Mouse (Mus musculus) Muller cell, postnatal 12 days (primary cell): ENCODE measurements around the gene Usp3.

ENCODE experiments used
- DNase-seq: peaks from one replicate; pipeline ENCODE4 v3.0.0-alpha.2; 2015; ENCODE audit errors: inconsistent ontology term

The Usp3 gene

DNA sequence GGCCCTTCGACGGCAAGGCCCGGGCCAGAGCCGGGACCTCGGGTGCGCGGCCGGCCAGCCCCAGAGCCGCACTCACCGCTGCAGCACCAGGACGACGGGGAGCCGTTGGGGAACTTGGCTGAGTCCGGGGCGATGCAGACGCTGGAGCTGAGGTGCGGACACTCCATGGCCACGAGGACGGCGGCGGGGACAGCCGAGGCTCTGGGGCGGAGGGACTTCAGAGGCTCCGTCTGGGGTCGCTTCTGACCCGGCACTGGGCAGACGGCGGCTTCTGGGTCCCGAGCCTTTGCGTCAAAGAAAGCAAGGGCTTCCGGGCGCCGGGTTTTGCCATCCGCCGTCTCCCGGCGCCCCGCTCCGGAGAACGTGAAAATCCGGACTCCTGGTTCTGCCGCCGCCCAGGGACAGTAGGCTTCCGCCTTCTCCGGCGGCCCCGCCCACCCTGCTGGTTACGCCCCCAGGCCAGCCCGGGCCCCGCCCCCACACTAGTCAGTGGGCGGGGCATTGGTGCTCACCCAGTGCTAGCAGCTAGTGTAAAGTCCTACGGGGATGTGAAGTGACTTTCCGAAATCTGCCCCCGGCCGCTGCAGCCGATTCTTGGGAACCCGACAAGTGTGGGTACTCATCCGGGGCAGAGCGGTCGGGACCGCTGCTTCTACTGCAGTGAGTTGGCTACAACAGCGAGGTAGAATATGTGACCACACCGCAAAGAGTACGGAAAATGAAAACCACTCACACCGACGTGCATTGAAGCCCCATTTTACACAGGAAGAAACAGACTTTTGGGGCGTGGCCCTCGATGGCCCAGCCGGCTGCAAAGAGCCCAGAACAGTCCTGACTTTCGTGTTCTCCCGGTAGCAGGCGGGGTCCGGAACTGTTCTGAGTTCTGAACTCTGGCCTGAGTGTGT is at the start of gene Usp3:
Usp3 (minus strand) TSS at position 435 of the 905 bp plus-strand sequence.
- DNase-seq, result peak; percentile 99

- no peak for DNase-seq
Measured at GRCm38 (mm10) chr9:66640491-66640890, 47.5 kb upstream of the Usp3 start.

DNA sequence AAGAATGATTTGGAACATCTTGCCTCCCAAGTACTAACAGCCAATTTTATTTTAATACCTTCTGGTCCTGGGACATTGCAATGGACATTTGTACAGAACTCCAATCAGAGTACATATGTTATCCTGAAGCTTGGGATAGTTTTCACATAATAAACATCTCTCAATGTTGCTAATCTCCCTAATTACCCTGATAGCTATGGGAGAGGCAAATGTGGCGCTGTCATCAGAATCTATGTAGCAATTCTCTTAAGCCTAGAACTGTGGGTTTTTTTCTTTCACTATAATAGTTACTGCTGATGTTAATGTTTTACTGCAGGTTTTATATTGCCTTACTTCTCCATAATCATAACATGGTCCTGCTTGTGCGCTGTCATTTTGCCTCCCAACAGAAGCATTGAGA is 46.7 kb upstream of the Usp3 start:
- DNase-seq, result no peak

DNA sequence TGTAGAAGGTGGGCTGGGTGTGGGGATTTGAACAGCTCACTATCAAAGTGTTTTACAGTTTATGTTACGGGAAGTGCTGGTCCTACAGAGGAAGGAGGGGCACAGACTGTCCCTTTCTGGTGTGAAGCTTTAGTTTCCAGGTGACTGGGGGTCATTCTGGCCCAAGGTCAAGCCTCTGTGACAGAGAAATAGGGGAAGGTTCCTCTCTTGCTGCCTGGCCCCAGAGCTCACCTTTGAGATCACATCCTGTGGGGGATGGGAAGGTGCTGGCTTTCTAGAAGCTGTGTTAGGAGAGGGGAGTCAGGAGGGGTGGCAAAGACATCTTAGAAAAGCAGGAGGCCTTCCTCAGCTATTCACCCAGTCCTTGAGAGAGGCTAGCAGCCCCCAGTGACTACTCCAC is 39.5 kb upstream of the Usp3 start:
- no peak for DNase-seq

DNA sequence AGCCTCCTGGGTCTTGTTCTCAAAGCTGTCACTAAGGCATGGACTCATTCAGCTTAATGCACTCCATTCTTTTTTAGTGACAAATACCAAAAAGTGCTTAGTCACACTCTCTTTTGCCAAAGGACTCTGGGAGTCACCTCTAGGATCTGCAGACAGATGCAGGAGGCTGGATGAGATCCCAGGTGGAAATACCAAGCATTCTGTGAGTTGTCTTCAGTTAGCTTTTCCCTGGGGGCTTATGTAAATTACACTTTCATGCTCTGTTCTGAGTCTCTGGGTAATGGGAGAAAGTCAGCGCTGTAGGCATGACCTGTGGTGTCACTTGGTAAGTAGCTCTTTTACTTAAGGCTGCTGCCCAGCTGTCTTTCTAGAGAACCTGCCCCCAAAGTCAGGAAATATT is 38.0 kb upstream of the Usp3 start:
- peak; percentile 81 for DNase-seq

- DNase-seq, result no peak
Measured at GRCm38 (mm10) chr9:66626661-66627060, 33.7 kb upstream of the Usp3 start.

DNA sequence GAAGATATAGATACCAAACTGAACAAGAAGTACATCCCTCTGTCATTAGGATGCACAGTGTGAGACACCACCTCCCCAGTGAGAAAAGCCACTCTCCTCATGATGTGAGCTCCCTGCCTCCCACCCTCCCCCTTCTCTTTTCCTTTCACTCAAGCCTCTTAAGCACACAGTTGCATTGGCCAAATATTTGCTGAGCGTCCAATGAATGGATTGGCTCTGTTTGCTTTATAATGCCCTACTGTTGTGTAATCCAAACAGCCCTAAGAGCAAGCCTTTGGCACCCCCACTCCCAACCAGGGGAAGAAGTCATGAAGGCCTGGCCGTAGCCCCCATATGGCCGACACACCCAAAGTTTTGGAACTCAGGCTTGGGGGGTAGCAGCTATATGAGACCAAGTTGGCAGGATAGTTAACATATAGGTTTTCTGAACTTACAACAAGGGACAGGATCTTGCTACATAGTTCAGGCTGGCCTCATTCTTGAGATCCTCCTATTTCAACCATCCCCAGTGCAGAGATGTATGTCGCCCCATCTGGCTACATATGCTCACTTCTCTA is 33.1 kb upstream of the Usp3 start:
- DNase-seq, result no peak

DNA sequence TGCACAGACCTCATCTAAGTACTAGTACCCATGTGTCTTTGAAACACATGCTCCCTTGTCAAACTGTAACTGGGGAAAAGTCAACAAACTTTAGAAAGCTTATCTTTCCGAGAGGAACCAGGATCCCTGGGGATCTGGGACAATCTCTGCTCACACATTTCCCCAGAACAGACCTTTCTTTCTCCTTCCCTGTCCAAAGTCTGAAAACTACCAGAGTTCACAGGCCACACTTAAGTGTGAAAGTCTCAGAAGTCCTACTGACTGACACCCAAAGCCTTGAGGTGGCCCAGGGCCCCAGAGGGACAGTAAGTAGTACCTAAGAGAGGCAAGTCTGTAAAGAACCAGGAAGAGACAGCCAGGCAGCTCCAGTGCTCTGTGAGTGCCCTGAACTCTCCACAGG is 31.9 kb upstream of the Usp3 start:
- DNase-seq, result no peak

GRCm38 (mm10) chr9:66623627-66624026 is 30.7 kb upstream of the Usp3 start:
- DNase-seq, result no peak

GRCm38 (mm10) chr9:66620581-66620981 is 27.6 kb upstream of the Usp3 start:
- peak; percentile 61 for DNase-seq

GRCm38 (mm10) chr9:66620055-66620454 is 27.1 kb upstream of the Usp3 start:
- no peak for DNase-seq

DNA sequence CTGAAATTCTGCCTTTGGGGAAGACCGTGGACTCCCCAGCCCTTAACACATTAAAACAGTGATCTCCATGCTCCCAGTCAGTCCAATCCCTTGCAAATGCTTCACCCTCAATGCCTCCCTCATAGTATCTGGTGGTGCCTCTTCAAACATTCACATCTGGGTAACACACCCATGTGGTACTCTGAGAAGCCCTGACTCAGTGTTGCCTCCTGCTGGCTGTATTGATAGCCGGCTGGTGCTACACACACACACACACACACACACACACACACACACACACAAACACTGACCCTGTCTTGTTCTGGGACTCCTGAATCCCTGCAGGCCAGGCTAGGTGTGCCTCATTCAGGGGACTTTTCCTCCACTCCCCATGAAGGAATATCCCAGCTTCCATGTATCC is 24.9 kb upstream of the Usp3 start:
- DNase-seq, result no peak

DNA sequence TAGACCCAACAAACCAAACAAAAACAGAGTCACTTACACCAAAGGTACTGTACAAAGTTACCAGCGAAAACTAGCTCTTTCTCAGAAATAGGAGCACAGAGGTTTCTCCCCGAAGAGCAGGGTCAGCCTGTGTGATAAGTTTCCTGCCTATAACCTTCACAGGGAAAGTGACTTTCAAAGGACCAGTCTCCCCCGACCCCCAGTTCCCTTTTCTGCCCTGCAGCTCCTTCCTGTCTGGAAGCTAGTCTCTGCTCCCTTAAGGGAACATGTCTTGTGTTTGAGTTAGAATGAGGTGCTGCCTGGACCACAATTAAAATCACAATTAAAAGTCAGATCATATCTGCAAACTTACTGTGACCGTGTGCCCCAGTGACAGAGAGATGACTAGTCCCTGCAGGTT is 23.9 kb upstream of the Usp3 start:
- DNase-seq, result no peak

- DNase-seq, result no peak
Measured at GRCm38 (mm10) chr9:66615141-66615540, 22.2 kb upstream of the Usp3 start.

DNA sequence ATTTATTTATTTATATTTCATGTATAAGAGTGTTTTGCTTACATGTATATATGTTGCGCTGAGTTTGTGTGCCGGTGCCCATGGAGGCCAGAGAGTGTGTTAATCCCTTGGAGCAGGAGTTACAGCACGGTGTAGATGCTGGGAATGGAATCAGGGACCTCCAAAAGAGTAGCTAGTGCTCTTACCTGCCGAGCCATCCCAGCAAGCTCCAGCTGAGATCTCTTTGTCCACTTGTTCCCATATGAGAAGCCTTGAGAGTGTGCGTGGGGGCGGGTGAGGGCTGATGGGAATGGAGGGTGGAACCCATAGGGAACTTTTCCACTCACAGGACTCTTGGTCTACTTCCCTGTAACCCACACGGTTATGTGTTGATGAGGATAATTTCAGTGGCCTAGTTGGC is 21.6 kb upstream of the Usp3 start:
- no peak for DNase-seq

DNA sequence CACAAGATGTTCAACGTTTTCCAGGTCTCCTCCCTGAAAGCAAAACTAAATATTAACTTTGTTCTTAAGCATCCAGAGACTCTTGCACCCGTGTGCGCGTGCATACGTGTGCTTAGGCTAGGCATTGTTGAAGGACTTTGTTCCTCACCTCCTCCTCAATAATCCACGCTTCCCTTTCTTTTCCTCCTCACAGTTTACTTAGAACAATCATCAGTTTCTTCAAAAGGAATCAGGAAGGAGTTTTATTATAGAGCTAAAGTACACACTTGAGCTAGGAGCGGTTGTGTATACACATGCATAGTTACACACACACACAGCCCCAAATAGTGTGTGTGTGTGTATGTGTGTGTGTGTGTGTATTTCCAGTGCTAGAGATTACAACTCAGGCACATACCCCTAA is 20.7 kb upstream of the Usp3 start:
- DNase-seq, result no peak

GRCm38 (mm10) chr9:66611478-66612093 is 18.6 kb upstream of the Usp3 start:
- DNase-seq, result peak; percentile 71

DNA sequence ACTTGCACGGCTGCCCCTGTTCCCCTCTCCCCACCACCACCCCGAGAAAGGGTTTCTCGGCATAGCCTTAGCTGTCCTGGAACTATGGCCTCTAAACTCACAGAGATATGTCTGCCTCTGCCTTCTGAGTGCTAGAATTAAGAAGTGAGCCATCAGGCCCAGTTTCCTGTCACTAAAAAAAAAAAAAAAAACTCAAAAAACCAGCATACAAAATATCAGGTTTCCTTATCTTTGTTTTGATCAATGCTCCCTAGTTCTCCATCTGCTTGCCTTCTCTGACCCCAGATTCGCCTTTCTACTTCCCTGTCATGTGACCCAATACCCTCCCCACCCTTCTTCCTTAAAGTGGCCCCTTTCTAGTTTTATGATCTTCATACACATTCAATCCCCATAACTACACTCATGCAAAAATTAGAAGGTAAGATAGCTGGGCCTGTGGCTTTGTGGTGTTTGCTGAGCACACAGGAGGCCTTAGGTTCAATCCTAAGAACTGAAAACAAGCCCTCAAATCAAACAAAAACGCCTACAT is 15.9 kb upstream of the Usp3 start:
- no peak for DNase-seq

DNA sequence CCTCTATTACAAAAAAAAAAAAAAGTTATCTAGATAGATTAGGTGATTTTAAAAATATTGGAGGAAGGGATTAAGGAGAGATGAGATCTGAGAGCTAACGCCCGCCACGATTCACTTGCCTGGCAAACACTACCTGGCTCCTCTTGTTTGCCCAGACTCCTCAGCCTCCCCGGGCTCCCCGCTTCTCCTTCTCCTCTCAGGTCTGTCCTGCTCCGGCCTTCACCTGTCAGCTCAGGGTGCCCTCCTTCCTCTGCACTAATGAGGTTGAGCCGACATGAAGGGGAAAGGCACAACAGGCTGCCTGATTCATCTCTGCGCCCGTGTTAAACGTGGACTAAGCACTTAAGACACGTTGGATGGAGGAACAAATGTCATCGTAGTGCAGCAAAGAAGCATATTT is 13.9 kb upstream of the Usp3 start:
- DNase-seq, result no peak

- DNase-seq, result no peak
Measured at GRCm38 (mm10) chr9:66605876-66606750, 13.2 kb upstream of the Usp3 start.

- DNase-seq, result no peak
Measured at GRCm38 (mm10) chr9:66604349-66605206, 11.6 kb upstream of the Usp3 start.
